ENCODE assay signal across 15 mouse cellular contexts in genomic region chr9:121058538-121058937, GRCm38 (mm10).
DNase-seq lines count a peak whose midpoint lies in the region; ATAC-seq and TF ChIP-seq lines count a peak whose summit lies in the region.
"Had no signal": no experiment of that assay in that cellular context is flagged by ENCODE, and none has a peak within 500 bp of the region (broad histone marks: within the 10 kb centered on the region; RNA-seq: fewer than 3 reads in every experiment).

No protein-coding gene starts in this region.

- no peak overlapping the region for H3K4me3 ChIP-seq in kidney, postnatal 0 days (replicated peaks; ENCODE audit: low read depth, low read length)
- no peak overlapping the region for H3K4me3 ChIP-seq in limb, embryonic 15.5 days
- H3K4me3 ChIP-seq: heart, embryonic 15.5 days; midbrain, embryonic 10.5 days; myocyte had no signal

- H3K4me2 ChIP-seq in kidney, postnatal 0 days (ENCODE audit: low read length), result no peak overlapping the region
- no peak overlapping the region for H3K4me2 ChIP-seq in limb, embryonic 15.5 days
- H3K4me2 ChIP-seq: heart, embryonic 15.5 days had no signal

- no peaks in the 10 kb centered on the region for H3K9me3 ChIP-seq in kidney, postnatal 0 days (replicated peaks; ENCODE audit: low read length)
- no peaks in the 10 kb centered on the region for H3K9me3 ChIP-seq in limb, embryonic 15.5 days
- H3K9me3 ChIP-seq: heart, embryonic 15.5 days; midbrain, embryonic 10.5 days had no signal

- H3K27me3 ChIP-seq in kidney, postnatal 0 days (ENCODE audit: insufficient read depth, low read length), result no peaks in the 10 kb centered on the region
- no peaks in the 10 kb centered on the region for H3K27me3 ChIP-seq in limb, embryonic 15.5 days
- H3K27me3 ChIP-seq: heart, embryonic 15.5 days had no signal

- no peak overlapping the region for H3K9ac ChIP-seq in kidney, postnatal 0 days (ENCODE audit: low read depth, low read length)
- no peak overlapping the region for H3K9ac ChIP-seq in limb, embryonic 15.5 days
- H3K9ac ChIP-seq: heart, embryonic 15.5 days; liver, postnatal 0 days had no signal

- no peak for ATAC-seq in kidney, postnatal 0 days (replicated peaks; ENCODE audit: low FRiP score, low read depth)
- no peak for ATAC-seq in limb, embryonic 15.5 days (ENCODE audit: insufficient number of reproducible peaks, low FRiP score, low TSS enrichment, low read depth)
- no peak for ATAC-seq in granulocyte monocyte progenitor cell, adult 5-6 weeks (replicated peaks; ENCODE audit: poor library complexity, severe bottlenecking)
- ATAC-seq: liver, postnatal 0 days had no signal

- WGBS in kidney, postnatal 0 days, result 86% methylated on average over 8 of the region's 8 CpGs
- WGBS in limb, embryonic 15.5 days, result 83% methylated on average over 8 of the region's 8 CpGs

- H3K36me3 ChIP-seq in kidney, postnatal 0 days (ENCODE audit: insufficient read depth, low read length), result no peaks in the 10 kb centered on the region
- H3K36me3 ChIP-seq in limb, embryonic 15.5 days, result no peaks in the 10 kb centered on the region
- H3K36me3 ChIP-seq: heart, embryonic 15.5 days; midbrain, embryonic 10.5 days had no signal

- peak; percentile 41; the same call in 1 of the 2 replicates for TF ChIP-seq CTCF in kidney, postnatal 0 days (IDR thresholded peaks at IDR 0.05; ENCODE audit: low read depth)

- H3K27ac ChIP-seq in kidney, postnatal 0 days, result peak overlapping the region; percentile 42; the same call in 1 of the 2 replicates
- 0 out of 2 replicates have a peak overlapping the region, but pooled peaks have one; percentile 12 for H3K27ac ChIP-seq in limb, embryonic 15.5 days
- H3K27ac ChIP-seq: heart, embryonic 15.5 days; midbrain, embryonic 10.5 days had no signal

- peak; percentile 13 for DNase-seq in heart, postnatal 4 days
- no peak for DNase-seq in heart, adult 11 months
- no peak for DNase-seq in kidney, postnatal 0 days (ENCODE audit: low spot score)
- DNase-seq in kidney, postnatal 14 days, result no peak
- peak; percentile 59 for DNase-seq in lung, postnatal 10 days
- DNase-seq in frontal cortex, postnatal 14 days (ENCODE audit: low spot score in 2 of 2), result no peak
- DNase-seq: cerebellum, adult 11-12 months; embryo, embryonic 11 days; gastrocnemius, postnatal 14 days; liver, postnatal 0 days had no signal

- H3K4me1 ChIP-seq in kidney, postnatal 0 days (replicated peaks; ENCODE audit: insufficient read depth, low read length), result no peaks in the 10 kb centered on the region
- peaks cover 12% of the 10 kb centered on the region for H3K4me1 ChIP-seq in limb, embryonic 15.5 days

Comparison
In these comparisons a context has a peak if more than half of its experiments do, and no peak if none do; other contexts are left out.
1. DNase-seq: peak in heart, postnatal 4 days (single experiment) and lung, postnatal 10 days (single experiment); none in heart, adult 11 months (single experiment), kidney, postnatal 0 days (single experiment), kidney, postnatal 14 days (single experiment) and frontal cortex, postnatal 14 days (0 of 2).